Mouse (Mus musculus) embryonic fibroblast, embryonic 13.5 days (primary cell): ENCODE results near the gene Lzic.

Experiments used
- CTCF ChIP-seq: IDR thresholded peaks from 2 replicates; pipeline ENCODE4 v1.5.1; 2011; ENCODE audit warnings: mild to moderate bottlenecking, control low read depth, low read length, moderate library complexity, borderline replicate concordance; ENCODE audit not compliant: insufficient read depth
- POLR2A ChIP-seq: IDR thresholded peaks from 2 replicates; pipeline ENCODE4 v1.6.1; 2011; ENCODE audit warnings: low read depth, mild to moderate bottlenecking, control low read depth, low read length, moderate library complexity

- TF ChIP-seq CTCF, result no peak
- TF ChIP-seq POLR2A, result no peak
Observed at GRCm38 (mm10) chr4:149515706-149516105, 30.7 kb downstream of the Lzic start.
